Mouse (Mus musculus) heart, postnatal 36 days (tissue): Measurements from ENCODE around the gene Gm20388. TPM values are rescaled to one million over a fixed set of nuclear protein-coding genes. Genes with fewer than 3 reads are reported as not detected.

Experiments
- DNase-seq, 2 experiments: peaks; one replicate each; pipeline ENCODE4 v3.0.0; 2021 to 2022
- intact Hi-C: fragments of 180-260 bp; cut with DNase I; formaldehyde crosslinking; loops from one replicate; pipeline ENCODE4 v1.15.1; 2025
- total RNA-seq, 2 experiments: library from RNA; stranded (reverse); gene quantifications; 2 replicates each; pipeline ENCODE4 v1.2.3; 2021

Gm20388 gene
- total RNA-seq, 2 experiments from 2014 or later: 3.5 to 4.9 TPM

DNA sequence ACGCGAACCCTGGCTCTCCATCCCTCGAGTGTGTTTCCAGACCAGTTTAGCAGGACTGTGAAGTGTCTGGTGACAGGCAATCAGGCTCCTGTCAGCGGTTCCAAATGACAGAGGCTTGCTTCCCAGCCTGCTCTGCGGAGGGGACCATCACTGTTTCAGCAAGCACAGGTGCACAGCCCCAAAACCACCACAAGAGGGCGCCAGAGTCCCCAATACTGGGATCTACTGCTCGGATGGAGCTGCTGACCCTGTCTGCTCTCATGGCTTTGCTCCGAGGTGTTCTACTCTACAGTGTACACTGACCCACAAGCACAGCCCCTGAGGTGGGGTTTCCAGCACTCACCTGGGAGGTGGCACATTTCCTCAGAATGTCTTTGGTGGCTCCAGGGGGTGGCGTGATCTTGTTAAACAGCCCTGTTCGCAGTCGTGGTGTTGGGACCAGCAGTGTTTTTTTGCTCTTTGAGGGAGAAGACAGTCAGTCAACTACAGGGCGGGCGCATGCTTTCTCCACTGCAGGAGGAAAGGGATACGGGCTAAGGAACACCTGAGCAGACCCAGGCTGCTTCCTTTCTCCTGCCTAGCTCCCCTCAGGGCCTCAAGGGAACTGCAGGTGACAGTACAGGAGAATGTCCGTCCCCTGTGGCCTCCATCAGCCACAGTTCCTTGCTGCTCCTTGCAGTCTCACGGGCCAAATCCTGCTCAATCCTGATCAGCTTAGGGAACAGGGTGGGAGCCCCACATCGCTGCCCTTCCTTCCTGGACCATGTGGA is 1193.6 kb downstream of the Gm20388 start:
- intact Hi-C loops: no loop called here
- DNase-seq: peak; percentile 79 to 81

- intact Hi-C loops: no loop called here
- DNase-seq: peak; percentile 98 to 99
Measured at GRCm38 (mm10) chr8:121107668-121108656, 1197.3 kb downstream of the Gm20388 start, which contains the start of gene Mthfsd. TSS of gene Mthfsd (minus strand) at chr8:121108392.

DNA sequence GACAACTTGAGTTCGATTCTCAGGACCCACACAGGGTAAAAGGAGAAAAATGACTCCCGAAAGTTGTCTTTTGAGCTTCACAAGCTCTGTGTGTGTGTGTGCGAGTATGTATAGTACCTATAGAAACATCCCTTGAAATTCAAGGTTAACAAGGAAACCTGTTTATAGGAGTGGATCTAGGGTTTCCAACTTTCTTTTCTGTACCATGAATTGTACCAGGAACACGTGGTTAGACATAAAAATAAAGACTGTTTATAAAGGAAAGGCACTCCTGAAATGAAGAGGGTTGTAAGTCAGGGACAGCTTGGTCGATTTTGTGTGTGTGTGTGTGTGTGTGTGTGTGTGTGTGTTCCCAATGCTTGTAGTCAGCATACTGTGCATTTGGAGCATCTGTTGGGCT is 1198.0 kb downstream of the Gm20388 start:
- no peak for DNase-seq

GRCm38 (mm10) chr8:121111145-121111907 is 1200.7 kb downstream of the Gm20388 start:
- intact Hi-C loops: loop anchor here (5.0 kb wide), 1 partner anchor 116 kb away; no protein-coding TSS in a partner anchor
- no peak for DNase-seq

More for the DNA sequence above, 1198.0 kb downstream of the Gm20388 start:
- intact Hi-C loops: no loop called here

DNA sequence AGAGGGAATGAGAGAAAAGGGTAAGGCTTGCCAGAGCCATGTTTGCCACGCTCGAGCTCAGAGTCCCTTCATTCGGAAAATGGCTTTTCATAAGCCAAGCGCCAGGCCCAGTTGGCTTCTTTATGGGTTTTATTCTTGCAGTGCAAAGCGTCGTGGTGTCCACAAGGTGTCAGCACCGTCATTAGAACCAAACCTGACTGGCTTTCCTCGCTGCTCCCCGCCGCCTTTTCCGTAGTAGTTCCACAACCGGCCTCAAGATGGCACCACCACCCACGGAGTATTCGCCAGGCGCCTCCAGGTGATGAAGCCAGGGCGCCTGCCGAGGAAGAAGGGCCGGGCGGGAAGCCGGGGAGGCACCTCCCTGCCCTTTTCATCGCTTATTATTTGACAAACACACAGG is 1202.6 kb downstream of the Gm20388 start:
- intact Hi-C loops: loop anchor here (1.0 to 5.0 kb wide), 3 partner anchors 114 to 400 kb away; no protein-coding TSS in a partner anchor
- DNase-seq: peak; percentile 99

DNA sequence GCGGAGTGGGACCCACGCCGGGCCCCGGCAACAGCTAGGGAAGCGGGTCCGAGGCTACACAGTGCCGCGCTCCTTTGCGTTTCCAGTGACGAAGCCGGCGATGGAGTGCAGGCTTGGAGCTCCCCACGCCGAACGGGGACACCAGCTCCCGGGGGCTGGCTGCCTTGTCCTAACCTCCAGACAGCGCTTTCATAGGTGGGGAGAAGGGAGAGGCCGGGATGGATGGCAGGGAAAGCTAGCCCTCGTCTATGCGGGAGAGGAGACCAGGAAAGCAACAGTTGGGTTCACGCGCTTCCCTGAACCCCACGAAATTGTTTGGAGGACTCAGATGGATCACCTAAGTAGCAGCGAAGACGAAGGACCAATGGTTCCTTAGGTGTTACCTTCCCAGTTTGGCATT is 1204.5 kb downstream of the Gm20388 start:
- no peak for DNase-seq
- intact Hi-C loops: loop anchor here (5.0 kb wide), 1 partner anchor 477 kb away; the partner anchor contains the start of gene Map1lc3b

DNA sequence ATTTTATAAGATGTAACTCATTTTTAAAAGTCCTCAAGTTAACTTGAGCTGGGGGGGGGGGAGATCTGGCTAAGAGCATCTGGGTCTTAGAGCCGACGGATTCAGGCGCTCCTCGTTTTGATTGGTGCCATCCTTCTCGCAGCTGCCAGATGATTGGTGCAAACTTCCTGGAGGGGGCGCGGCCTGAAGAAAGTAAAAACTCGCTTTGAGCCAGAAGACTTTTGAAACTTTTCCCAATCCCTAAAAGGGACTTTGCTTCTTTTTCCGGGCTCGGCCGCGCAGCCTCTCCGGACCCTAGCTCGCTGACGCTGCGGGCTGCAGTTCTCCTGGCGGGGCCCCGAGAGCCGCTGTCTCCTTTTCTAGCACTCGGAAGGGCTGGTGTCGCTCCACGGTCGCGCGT is 1205.3 kb downstream of the Gm20388 start, which contains the start of gene Foxc2:
Foxc2 (plus strand) TSS at position 224 of the 400 bp plus-strand sequence.
- peak in 1 of 2 experiments; percentile 84 for DNase-seq
- intact Hi-C loops: loop anchor here (2.0 to 5.0 kb wide), 2 partner anchors 55 to 476 kb away; partner anchors contain the start of gene Map1lc3b

- peak in 1 of 2 experiments; percentile 46 for DNase-seq
- intact Hi-C loops: loop anchor here (2.0 to 5.0 kb wide), 2 partner anchors 54 to 476 kb away; partner anchors contain the start of gene Map1lc3b
Measured at GRCm38 (mm10) chr8:121116591-121117185, 1206.0 kb downstream of the Gm20388 start.

- DNase-seq: no peak
- intact Hi-C loops: loop anchor here (2.0 to 5.0 kb wide), 2 partner anchors 54 to 475 kb away; partner anchors contain the start of gene Map1lc3b
Measured at GRCm38 (mm10) chr8:121117186-121117651, 1206.6 kb downstream of the Gm20388 start.

GRCm38 (mm10) chr8:121117906-121118305 is 1207.3 kb downstream of the Gm20388 start:
- intact Hi-C loops: loop anchor here (2.0 to 5.0 kb wide), 2 partner anchors 53 to 474 kb away; partner anchors contain the start of gene Map1lc3b
- DNase-seq: no peak

DNA sequence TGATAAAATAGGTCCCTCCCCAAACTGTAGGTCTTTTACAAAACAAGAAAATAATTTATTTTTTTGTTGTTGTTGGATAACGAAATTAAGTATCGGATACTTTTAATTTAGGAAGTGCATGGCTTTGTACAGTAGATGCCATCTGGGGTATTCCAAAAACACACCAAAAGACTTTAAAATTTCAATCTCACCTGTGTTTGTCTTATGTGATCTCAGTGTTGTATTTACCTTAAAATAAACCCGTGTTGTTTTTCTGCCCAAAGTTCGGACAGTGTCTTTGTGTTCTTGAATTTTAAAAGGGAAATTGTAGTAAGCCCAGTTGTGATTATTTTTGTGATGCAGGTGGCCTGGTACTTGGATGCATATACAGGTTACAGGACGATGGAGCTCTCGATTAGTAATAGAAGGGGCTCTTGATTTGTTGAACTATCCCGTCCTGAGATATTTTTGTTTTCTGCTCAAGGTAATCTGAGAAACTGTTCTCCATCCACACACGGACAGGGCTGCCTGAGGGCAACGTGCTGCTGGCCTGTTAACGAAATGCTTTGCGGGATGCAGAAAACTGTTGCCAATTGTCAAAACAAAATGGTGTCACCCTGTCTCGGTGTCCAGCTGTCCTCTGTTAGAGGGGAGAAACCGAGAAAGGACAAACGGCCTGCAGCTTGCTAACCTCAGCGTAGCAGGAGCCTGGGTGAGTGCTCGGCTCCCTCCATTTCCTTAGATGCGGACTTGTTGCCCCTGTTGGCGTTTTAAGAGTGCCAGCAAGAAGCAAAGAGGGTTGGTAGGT is 1208.2 kb downstream of the Gm20388 start:
- intact Hi-C loops: loop anchor here (5.0 kb wide), 1 partner anchor 473 kb away; the partner anchor contains the start of gene Map1lc3b
- DNase-seq: no peak

GRCm38 (mm10) chr8:121119635-121120455 is 1209.2 kb downstream of the Gm20388 start:
- DNase-seq: no peak
- intact Hi-C loops: loop anchor here (5.0 kb wide), 1 partner anchor 472 kb away; the partner anchor contains the start of gene Map1lc3b

GRCm38 (mm10) chr8:121120456-121121419 is 1210.1 kb downstream of the Gm20388 start:
- intact Hi-C loops: no loop called here
- DNase-seq: no peak

GRCm38 (mm10) chr8:121121704-121122103 is 1211.1 kb downstream of the Gm20388 start:
- no peak for DNase-seq
- intact Hi-C loops: no loop called here

DNA sequence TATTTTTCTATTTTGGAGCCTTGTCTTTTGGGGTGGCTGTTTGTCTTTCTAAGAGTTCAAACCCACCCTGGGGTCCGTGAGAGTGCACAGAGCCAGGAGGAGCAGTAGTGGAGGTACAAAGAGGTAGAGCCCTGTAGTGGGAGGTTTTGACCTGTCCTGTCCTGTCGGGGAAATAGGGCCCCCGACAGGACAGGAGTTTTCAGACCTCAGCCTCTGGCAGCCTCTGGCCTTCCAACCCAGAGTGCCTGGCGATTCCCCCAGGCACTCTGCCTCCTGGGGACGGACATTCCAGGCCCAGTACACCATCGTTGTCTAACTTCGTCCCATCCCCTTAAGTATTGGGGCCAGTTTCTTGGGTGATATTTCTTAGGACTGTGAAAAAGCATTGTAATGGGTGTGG is 1211.7 kb downstream of the Gm20388 start:
- intact Hi-C loops: no loop called here
- DNase-seq: no peak

GRCm38 (mm10) chr8:121123113-121123512 is 1212.5 kb downstream of the Gm20388 start:
- DNase-seq: no peak
- intact Hi-C loops: no loop called here
